Mouse (Mus musculus): ENCODE results near the gene Atp1a1.

The Atp1a1 gene

GRCm38 (mm10) chr3:101552621-101553620 lies 51.6 kb downstream of the Atp1a1 start:
- DNase-seq (ENCODE audit: low spot score) = no peak

GRCm38 (mm10) chr3:101551457-101552230 lies 52.8 kb downstream of the Atp1a1 start:
- DNase-seq (ENCODE audit: low spot score) = no peak

- DNase-seq (ENCODE audit: low spot score) = no peak
These were observed 54.7 kb downstream of the Atp1a1 start for GRCm38 (mm10) chr3:101549749-101550148.

- DNase-seq (ENCODE audit: low spot score) = no peak
These were observed 60.4 kb downstream of the Atp1a1 start for GRCm38 (mm10) chr3:101544116-101544515.

- no peak for DNase-seq (ENCODE audit: low spot score)
These were observed 62.9 kb downstream of the Atp1a1 start for GRCm38 (mm10) chr3:101541571-101541970.

- DNase-seq (ENCODE audit: low spot score) = no peak
These were observed 63.9 kb downstream of the Atp1a1 start for GRCm38 (mm10) chr3:101540568-101540967.

- no peak for DNase-seq (ENCODE audit: low spot score)
These were observed 68.2 kb downstream of the Atp1a1 start for GRCm38 (mm10) chr3:101536322-101536721.

- DNase-seq (ENCODE audit: low spot score) = no peak
These were observed 70.2 kb downstream of the Atp1a1 start for GRCm38 (mm10) chr3:101534311-101534710.

GRCm38 (mm10) chr3:101533373-101533772 lies 71.1 kb downstream of the Atp1a1 start:
- DNase-seq (ENCODE audit: low spot score) = no peak

- DNase-seq (ENCODE audit: low spot score) = no peak
These were observed 73.6 kb downstream of the Atp1a1 start for GRCm38 (mm10) chr3:101530928-101531327.

- DNase-seq (ENCODE audit: low spot score) = no peak
These were observed 75.4 kb downstream of the Atp1a1 start for GRCm38 (mm10) chr3:101528900-101529594.

- no peak for DNase-seq (ENCODE audit: low spot score)
These were observed 76.2 kb downstream of the Atp1a1 start for GRCm38 (mm10) chr3:101528157-101528899.

GRCm38 (mm10) chr3:101526603-101527002 lies 77.9 kb downstream of the Atp1a1 start:
- no peak for DNase-seq (ENCODE audit: low spot score)

All from ovary, postnatal 14 days (tissue).